Mouse (Mus musculus): ENCODE results near the gene BC051019. TPM values are rescaled to one million over a fixed set of nuclear protein-coding genes. Genes with fewer than 3 reads are reported as not detected.

The BC051019 gene
- polyA plus RNA-seq, 1 experiment from 2014 or later = 0.25 TPM

DNA sequence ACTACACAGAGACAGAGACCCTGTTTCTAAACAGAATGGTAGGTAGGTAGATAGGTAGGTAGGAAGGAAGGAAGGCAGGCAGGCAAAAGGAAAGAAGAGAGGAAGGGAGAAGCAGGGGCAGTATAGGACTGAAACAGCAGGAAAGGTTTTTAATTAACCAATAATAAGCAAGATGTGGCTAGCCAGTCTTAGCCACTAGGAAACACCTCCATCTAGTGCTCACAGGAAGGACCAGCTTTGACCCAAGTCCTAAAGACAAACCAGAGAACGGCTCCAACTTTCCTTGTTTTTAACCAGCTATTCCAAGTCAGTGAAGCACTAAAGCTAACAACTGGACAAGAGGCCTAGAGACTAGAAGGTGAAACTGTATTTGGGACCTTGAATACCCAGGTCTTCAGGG lies 24.1 kb upstream of the BC051019 start:
- no peak overlapping the region for H3K4me2 ChIP-seq (replicated peaks; ENCODE audit: low read depth, low read length)
- no peak overlapping the region for H3K27ac ChIP-seq (ENCODE audit: low read length)
- peaks cover 5% of the 10 kb centered on the region for H3K4me1 ChIP-seq (ENCODE audit: insufficient read depth, low read length)
- H3K36me3 ChIP-seq (ENCODE audit: insufficient read depth, low read length) = peaks cover 22% of the 10 kb centered on the region
- ATAC-seq (ENCODE audit: low FRiP score, low TSS enrichment) = no peak
- no peak overlapping the region for H3K9ac ChIP-seq (replicated peaks; ENCODE audit: low read length)
- 56% methylated on average over 1 of the region's 1 CpGs for WGBS
- H3K27me3 ChIP-seq (ENCODE audit: insufficient read depth, low read length) = no peaks in the 10 kb centered on the region
- no peak overlapping the region for H3K4me3 ChIP-seq (ENCODE audit: low read length)
- no peaks in the 10 kb centered on the region for H3K9me3 ChIP-seq (ENCODE audit: low read length)

DNA sequence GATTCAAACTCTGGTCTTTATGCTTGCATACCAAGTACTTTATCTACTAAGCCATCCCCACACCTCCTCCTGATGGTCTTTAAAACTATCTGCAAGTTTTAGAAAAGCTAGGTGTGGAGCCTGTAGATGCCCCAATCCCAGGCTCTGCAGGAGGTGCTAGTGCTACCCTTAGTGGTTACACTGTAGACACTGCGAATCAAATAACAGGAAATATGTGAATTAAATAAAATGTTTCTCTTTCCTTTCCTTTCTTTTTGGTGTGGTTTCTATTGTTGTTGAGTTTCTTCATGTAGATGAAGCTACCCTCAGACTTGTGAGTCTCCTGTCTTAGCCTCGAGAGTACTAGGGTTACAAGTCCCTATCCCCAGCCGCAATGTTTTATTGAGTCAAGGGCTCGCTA lies 18.1 kb upstream of the BC051019 start:
- Histone ChIP-seq H3K4me3 (ENCODE audit: low read length) (no peak overlapping the region), H3K9me3 (ENCODE audit: low read length) (no peaks in the 10 kb centered on the region), H3K27me3 (ENCODE audit: insufficient read depth, low read length) (no peaks in the 10 kb centered on the region), H3K9ac (replicated peaks; ENCODE audit: low read length) (no peak overlapping the region), H3K27ac (ENCODE audit: low read length) (no peak overlapping the region), H3K4me2 (replicated peaks; ENCODE audit: low read depth, low read length) (no peak overlapping the region), H3K36me3 (ENCODE audit: insufficient read depth, low read length) (peaks cover 22% of the 10 kb centered on the region), H3K4me1 (ENCODE audit: insufficient read depth, low read length) (no peaks in the 10 kb centered on the region)
- no peak for ATAC-seq (ENCODE audit: low FRiP score, low TSS enrichment)
- WGBS = 86% methylated on average over 4 of the region's 4 CpGs

DNA sequence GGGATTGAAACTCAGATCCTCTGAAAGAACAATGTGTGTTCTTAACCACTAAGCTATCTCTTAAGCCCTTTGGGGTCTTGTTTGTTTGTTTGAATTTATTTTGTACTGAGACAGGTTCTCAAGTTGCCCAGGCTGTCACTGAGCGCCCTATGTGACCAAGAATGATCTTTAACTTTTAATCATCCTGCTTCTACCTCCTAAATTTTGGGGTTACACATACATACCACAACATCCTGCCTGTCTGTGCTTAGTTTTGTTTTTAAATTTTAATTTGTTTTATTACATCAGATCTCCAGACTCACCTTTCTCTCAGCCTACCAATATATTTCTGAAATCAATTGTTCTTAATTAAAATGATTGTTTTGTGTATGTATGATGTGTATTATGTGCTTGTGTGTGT lies 17.4 kb upstream of the BC051019 start:
- ATAC-seq (ENCODE audit: low FRiP score, low TSS enrichment) = no peak
- H3K9me3 ChIP-seq (ENCODE audit: low read length) = no peaks in the 10 kb centered on the region
- no peak overlapping the region for H3K4me2 ChIP-seq (replicated peaks; ENCODE audit: low read depth, low read length)
- H3K4me3 ChIP-seq (ENCODE audit: low read length) = no peak overlapping the region
- WGBS = 96% methylated on average over 1 of the region's 1 CpGs
- no peak overlapping the region for H3K9ac ChIP-seq (replicated peaks; ENCODE audit: low read length)
- no peak overlapping the region for H3K27ac ChIP-seq (ENCODE audit: low read length)
- H3K27me3 ChIP-seq (ENCODE audit: insufficient read depth, low read length) = no peaks in the 10 kb centered on the region
- no peaks in the 10 kb centered on the region for H3K4me1 ChIP-seq (ENCODE audit: insufficient read depth, low read length)
- H3K36me3 ChIP-seq (ENCODE audit: insufficient read depth, low read length) = peaks cover 25% of the 10 kb centered on the region

DNA sequence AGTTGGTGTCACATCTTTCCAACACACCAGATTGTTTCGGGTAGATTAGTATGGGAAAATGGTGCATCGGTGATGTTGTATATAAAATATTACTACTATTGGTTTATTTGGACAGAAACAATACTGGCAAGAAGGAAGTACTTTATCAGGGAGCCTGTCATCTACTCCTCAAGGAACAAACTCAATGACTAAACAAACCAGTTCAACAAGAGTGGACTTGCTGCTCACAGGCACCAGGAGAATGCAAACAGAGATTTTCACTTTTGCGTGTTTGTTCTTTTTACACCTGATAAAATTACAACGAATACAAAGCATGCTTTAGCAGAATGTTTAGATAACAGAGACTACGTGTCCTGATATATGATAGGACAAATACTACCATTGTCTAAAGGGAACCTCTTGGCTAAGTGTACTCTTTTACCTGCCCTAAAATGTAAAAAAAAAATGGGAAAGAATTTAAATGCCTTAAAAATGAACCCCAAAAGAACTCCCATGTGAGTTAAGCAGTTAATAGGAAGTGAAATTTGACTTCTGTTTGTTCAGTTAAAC lies 16.2 kb upstream of the BC051019 start:
- no peaks in the 10 kb centered on the region for H3K9me3 ChIP-seq (ENCODE audit: low read length)
- no peak overlapping the region for H3K4me3 ChIP-seq (ENCODE audit: low read length)
- no peaks in the 10 kb centered on the region for H3K27me3 ChIP-seq (ENCODE audit: insufficient read depth, low read length)
- 61% methylated on average over 5 of the region's 5 CpGs for WGBS
- H3K9ac ChIP-seq (replicated peaks; ENCODE audit: low read length) = no peak overlapping the region
- no peak overlapping the region for H3K27ac ChIP-seq (ENCODE audit: low read length)
- no peak overlapping the region for H3K4me2 ChIP-seq (replicated peaks; ENCODE audit: low read depth, low read length)
- peaks cover 24% of the 10 kb centered on the region; the same call in 1 of the 2 replicates for H3K36me3 ChIP-seq (ENCODE audit: insufficient read depth, low read length)
- no peak for ATAC-seq (ENCODE audit: low FRiP score, low TSS enrichment)
- H3K4me1 ChIP-seq (ENCODE audit: insufficient read depth, low read length) = no peaks in the 10 kb centered on the region

DNA sequence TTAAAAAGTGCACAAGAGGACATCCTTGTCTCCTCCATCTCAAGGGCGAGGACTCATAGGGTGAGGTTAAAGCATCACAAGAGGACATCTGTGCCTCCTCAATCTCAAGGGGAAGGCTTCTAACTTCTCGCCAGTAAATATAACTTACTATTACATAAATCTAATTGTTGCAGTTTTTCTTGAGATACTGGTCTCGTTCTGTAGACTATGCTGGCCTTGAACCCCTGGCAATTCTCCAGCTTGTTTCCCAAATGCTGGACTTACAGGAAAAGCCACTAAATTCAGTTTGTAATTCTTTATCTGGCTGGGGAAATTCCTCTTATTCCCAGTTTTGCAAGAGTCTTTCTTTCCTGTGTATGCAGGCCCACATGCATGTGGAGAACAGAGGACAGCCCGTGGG lies 11.2 kb upstream of the BC051019 start:
- Histone ChIP-seq H3K27ac (ENCODE audit: low read length) (peak overlapping the region; percentile 16; the same call in 1 of the 2 replicates), H3K36me3 (ENCODE audit: insufficient read depth, low read length) (peaks cover 10% of the 10 kb centered on the region; the same call in 1 of the 2 replicates), H3K9me3 (ENCODE audit: low read length) (no peaks in the 10 kb centered on the region), H3K4me3 (ENCODE audit: low read length) (no peak overlapping the region), H3K27me3 (ENCODE audit: insufficient read depth, low read length) (no peaks in the 10 kb centered on the region), H3K4me1 (ENCODE audit: insufficient read depth, low read length) (0 out of 2 replicates have a peak, but pooled peaks cover 3% of the 10 kb centered on the region), H3K9ac (replicated peaks; ENCODE audit: low read length) (no peak overlapping the region), H3K4me2 (replicated peaks; ENCODE audit: low read depth, low read length) (no peak overlapping the region)
- 62% methylated on average over 4 of the region's 4 CpGs for WGBS
- ATAC-seq (ENCODE audit: low FRiP score, low TSS enrichment) = no peak

DNA sequence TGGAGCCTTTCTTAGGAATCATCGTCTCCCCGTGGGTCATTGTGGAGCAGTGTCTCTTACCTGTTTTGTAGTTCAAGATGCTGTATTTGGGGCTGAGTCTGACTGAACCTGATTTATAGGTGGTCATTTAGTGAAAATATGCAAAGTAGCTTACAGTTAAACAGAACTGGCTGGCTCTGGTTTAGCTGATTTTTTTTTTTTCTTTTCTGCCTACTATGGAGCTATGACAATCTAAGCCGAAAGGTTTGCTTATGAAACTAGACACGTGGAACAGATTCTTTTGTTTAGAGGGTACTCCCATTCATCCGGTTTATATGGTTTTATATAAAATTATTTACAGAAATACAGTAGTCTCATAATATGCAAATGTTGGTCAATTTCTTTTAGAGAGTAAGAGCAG lies 8.0 kb upstream of the BC051019 start, which contains the start of gene Ascl3:
Gene Ascl3 (minus strand): TSS at position 101 of the 400 bp plus-strand sequence.
- Histone ChIP-seq H3K27me3 (ENCODE audit: insufficient read depth, low read length) (no peaks in the 10 kb centered on the region), H3K27ac (ENCODE audit: low read length) (no peak within 1 kb of the TSS), H3K4me2 (replicated peaks; ENCODE audit: low read depth, low read length) (no peak within 1 kb of the TSS), H3K4me3 (ENCODE audit: low read length) (no peak within 1 kb of the TSS), H3K4me1 (ENCODE audit: insufficient read depth, low read length) (peaks cover 12% of the 10 kb centered on the region), H3K9ac (replicated peaks; ENCODE audit: low read length) (no peak within 1 kb of the TSS), H3K9me3 (ENCODE audit: low read length) (no peaks in the 10 kb centered on the region), H3K36me3 (ENCODE audit: insufficient read depth, low read length) (peaks cover 9% of the 10 kb centered on the region; the same call in 1 of the 2 replicates)
- 91% methylated on average over 5 of the region's 5 CpGs for WGBS
- no peak for ATAC-seq (ENCODE audit: low FRiP score, low TSS enrichment)

DNA sequence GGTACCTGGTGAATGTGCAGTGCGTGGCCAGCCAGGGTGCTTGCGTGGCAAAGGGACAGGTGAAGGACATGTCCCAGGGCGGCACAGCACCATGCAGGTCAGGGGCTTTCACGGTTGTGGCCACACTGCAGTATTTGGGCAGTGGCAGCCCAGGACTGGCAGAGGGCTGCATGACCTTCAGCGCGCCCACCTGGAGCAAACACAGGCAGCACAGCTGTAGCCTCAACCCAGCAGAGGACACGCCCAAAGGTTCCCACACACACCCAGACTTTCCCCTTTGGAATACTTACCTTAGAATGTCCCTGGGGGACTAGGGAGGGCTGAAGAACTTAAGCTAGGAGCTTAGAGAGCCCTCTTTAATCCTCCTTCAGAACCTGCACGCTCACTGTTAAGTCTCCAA lies 536 bp downstream of the BC051019 start:
- no peak overlapping the region for H3K4me2 ChIP-seq (replicated peaks; ENCODE audit: low read depth, low read length)

DNA sequence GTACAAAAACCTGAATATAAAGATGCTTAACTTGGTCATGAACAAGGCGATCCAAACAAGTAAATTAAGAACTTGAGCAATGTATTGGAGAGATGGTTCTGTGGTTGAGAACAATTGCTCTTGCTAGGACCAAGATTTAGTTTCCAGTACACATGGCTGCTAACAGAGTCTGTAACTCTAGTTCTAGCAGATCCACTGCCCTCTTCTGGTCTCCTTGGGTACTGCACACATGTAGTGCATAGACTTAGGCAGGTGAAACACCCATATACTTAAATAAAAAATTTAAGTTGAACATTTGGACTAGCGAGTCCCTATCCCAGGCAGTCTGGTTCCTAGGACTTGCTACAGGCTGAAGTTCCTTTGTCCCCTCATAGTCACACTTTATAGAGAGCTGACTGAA lies 1.0 kb downstream of the BC051019 start:
- no peak overlapping the region for H3K4me3 ChIP-seq (ENCODE audit: low read length)
- no peaks in the 10 kb centered on the region for H3K4me1 ChIP-seq (ENCODE audit: insufficient read depth, low read length)
- no peak overlapping the region for H3K4me2 ChIP-seq (replicated peaks; ENCODE audit: low read depth, low read length)
- WGBS = 95% methylated on average over 2 of the region's 2 CpGs
- no peak for ATAC-seq (ENCODE audit: low FRiP score, low TSS enrichment)
- H3K9me3 ChIP-seq (ENCODE audit: low read length) = peaks cover 4% of the 10 kb centered on the region; the same call in 1 of the 2 replicates
- H3K9ac ChIP-seq (replicated peaks; ENCODE audit: low read length) = no peak overlapping the region
- no peaks in the 10 kb centered on the region for H3K36me3 ChIP-seq (ENCODE audit: insufficient read depth, low read length)
- H3K27ac ChIP-seq (ENCODE audit: low read length) = no peak overlapping the region
- no peaks in the 10 kb centered on the region for H3K27me3 ChIP-seq (ENCODE audit: insufficient read depth, low read length)

More for the DNA sequence above, 536 bp downstream of the BC051019 start:
- Histone ChIP-seq H3K36me3 (ENCODE audit: insufficient read depth, low read length) (no peaks in the 10 kb centered on the region), H3K4me1 (ENCODE audit: insufficient read depth, low read length) (no peaks in the 10 kb centered on the region), H3K9me3 (ENCODE audit: low read length) (peaks cover 4% of the 10 kb centered on the region; the same call in 1 of the 2 replicates), H3K27me3 (ENCODE audit: insufficient read depth, low read length) (no peaks in the 10 kb centered on the region), H3K4me3 (ENCODE audit: low read length) (no peak overlapping the region), H3K9ac (replicated peaks; ENCODE audit: low read length) (no peak overlapping the region), H3K27ac (ENCODE audit: low read length) (no peak overlapping the region)
- WGBS = 94% methylated on average over 8 of the region's 8 CpGs
- ATAC-seq (ENCODE audit: low FRiP score, low TSS enrichment) = no peak

DNA sequence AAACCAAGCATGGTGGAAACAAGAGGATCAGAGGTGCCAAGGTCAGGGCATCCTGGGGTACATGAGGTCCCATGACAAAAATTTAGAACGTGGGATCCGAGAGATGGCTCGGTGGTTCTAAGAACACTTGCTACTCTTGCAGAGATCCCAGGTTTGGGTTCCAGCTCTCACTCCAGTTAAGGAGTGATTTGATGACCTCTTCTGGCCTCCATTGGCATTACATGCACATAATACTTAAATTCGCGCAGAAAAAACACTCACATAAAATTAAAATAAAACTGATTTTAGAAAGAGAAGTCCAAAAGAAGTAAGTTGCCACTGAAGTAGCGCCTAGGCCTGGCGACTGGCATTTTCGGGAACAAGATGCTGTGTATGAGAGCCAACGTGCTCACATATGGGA lies 4.4 kb downstream of the BC051019 start:
- no peak overlapping the region for H3K9ac ChIP-seq (replicated peaks; ENCODE audit: low read length)
- no peak for ATAC-seq (ENCODE audit: low FRiP score, low TSS enrichment)
- WGBS = 58% methylated on average over 9 of the region's 9 CpGs

DNA sequence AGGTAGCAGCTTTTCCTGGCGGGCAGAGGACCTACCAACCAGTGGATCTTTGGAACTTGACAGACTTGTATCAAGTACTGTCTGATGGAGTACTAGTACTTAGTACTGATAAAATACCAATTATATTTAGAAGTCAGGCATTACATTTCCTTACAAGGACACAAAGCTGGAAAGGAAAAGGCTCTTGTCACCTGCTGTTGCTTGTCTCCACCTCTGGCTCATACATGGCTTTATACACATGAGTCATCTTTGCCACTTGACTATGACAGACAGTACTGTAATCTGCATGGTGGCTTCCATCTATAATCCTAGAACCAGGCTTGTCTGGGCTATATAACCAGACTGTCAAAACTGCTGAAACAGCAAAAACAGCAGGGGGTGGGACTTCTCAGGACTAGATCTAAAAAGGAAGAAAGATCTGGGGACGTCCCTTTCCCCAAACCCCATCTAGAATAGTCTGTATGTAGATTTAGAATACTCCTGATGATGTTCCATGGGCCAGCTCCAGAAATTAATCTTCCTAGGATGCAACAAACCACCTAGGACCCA lies 10.1 kb downstream of the BC051019 start:
- no peaks in the 10 kb centered on the region for H3K9me3 ChIP-seq (ENCODE audit: low read length)
- H3K27me3 ChIP-seq (ENCODE audit: insufficient read depth, low read length) = no peaks in the 10 kb centered on the region
- H3K4me2 ChIP-seq (replicated peaks; ENCODE audit: low read depth, low read length) = no peak overlapping the region
- H3K4me3 ChIP-seq (ENCODE audit: low read length) = no peak overlapping the region
- H3K27ac ChIP-seq (ENCODE audit: low read length) = no peak overlapping the region
- H3K9ac ChIP-seq (replicated peaks; ENCODE audit: low read length) = no peak overlapping the region
- peaks cover 4% of the 10 kb centered on the region for H3K4me1 ChIP-seq (ENCODE audit: insufficient read depth, low read length)
- peaks cover 16% of the 10 kb centered on the region for H3K36me3 ChIP-seq (ENCODE audit: insufficient read depth, low read length)
- WGBS = 85% methylated on average over 2 of the region's 2 CpGs
- ATAC-seq (ENCODE audit: low FRiP score, low TSS enrichment) = no peak

More for the DNA sequence above, 4.4 kb downstream of the BC051019 start:
- H3K27me3 ChIP-seq (ENCODE audit: insufficient read depth, low read length) = no peaks in the 10 kb centered on the region
- no peaks in the 10 kb centered on the region for H3K4me1 ChIP-seq (ENCODE audit: insufficient read depth, low read length)
- H3K4me3 ChIP-seq (ENCODE audit: low read length) = no peak overlapping the region
- no peak overlapping the region for H3K27ac ChIP-seq (ENCODE audit: low read length)
- no peak overlapping the region for H3K4me2 ChIP-seq (replicated peaks; ENCODE audit: low read depth, low read length)
- H3K36me3 ChIP-seq (ENCODE audit: insufficient read depth, low read length) = no peaks in the 10 kb centered on the region
- peaks cover 4% of the 10 kb centered on the region; the same call in 1 of the 2 replicates for H3K9me3 ChIP-seq (ENCODE audit: low read length)

Data from kidney, embryonic 16.5 days (tissue).